Mouse (Mus musculus): ENCODE data around the gene Ltbp2.

- TF ChIP-seq CTCF (IDR thresholded peaks at IDR 0.05; ENCODE audit: insufficient read depth, low read length) (no peak), POLR2A (IDR thresholded peaks at IDR 0.05; ENCODE audit: borderline replicate concordance, extremely low read depth, low read depth, low read length) (no peak)
Measured at GRCm38 (mm10) chr12:84792629-84793028, 83.7 kb downstream of the Ltbp2 start.

Measured in lung, adult 2 months (tissue).